Mouse (Mus musculus): ENCODE measurements around the gene Cdkl4.

The Cdkl4 gene

DNA sequence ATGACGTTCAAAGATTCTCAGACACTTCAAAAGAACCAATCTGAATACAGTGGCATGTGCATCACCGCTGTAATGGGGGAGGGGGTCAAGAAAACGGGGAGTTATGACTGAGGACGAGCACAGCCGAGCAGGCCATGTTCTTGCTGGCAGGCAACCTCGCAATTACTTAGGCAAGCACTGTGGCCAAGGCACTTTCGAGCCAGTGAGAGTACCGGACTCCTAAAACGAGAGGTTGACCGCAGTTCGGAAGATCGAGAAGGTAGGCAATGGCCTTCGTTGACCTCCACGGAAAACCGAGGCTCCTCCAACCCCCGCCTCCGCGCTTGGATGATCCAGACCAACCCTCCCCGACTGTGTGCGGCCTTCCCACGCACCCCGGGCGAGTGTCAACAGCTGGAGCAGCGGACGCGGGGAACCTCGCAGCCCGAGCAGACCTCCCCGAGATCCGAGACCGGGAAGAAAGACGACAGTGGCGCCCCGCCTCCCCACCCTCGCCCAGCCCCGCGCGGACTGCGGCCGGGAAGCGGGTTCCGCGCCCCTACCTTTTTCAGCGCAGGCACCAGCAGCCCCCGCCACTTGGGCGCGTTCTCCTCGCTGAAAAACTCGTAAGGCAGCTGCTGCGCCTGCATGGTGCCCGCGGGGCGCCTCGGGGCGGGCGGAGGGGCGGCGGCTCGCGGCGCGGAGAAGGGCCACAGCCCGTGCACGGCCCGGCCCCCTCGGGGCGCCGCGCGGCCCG is 98.2 kb downstream of the Cdkl4 start:
- peak; percentile 55 for DNase-seq (ENCODE audit: low spot score)

DNA sequence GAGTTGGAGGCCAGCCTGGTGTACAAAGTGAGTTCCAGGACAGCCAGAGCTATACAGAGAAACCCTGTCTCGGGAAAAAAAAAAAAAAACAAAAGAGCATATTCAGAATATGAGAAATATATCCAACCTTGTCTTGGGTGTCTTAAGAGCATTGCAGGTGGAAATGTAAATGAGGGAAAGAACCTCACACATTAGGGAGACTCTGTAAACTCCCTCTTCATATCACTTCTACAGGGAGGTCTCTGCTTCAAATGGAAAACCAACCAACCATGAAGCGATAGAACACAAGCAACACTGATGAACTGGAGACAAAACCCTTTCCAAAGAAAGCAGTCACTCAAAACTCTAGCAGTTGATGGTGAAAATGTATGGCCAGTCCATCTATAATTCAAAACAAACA is 99.9 kb downstream of the Cdkl4 start:
- no peak for DNase-seq (ENCODE audit: low spot score)

DNA sequence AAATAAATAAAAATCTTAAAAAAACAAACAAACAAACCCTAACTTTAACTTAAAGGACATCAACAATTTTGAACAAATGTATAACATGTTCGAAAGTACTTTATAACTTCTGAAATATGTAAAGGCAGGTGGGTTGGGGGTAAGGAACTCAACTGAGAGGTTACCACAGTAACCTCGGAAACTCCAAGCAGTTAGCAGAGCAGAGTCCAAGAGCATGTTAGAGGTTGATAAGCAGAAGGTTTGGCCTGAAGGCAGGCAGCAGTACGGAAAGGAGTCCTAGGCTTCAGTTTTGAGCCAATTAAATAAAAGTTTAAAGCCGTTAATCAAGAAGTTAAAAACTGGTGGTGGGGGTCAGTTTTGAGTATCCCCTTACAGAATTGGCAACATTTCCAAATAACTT is 101.1 kb downstream of the Cdkl4 start:
- no peak for DNase-seq (ENCODE audit: low spot score)
